Mouse (Mus musculus) right cerebral cortex, postnatal 10 days (tissue): Measurements from ENCODE around the gene Cox16.
A peak's percentile ranks its signal among the peaks of the same experiment; 100 is the strongest.

Experiments used
- DNase-seq, 2 experiments: peaks; one replicate each; pipeline ENCODE4 v3.0.0; 2021; ENCODE audit warnings: low spot score in 2 of 2

Gene Cox16

GRCm38 (mm10) chr12:81324991-81325390 lies 159.9 kb downstream of the Cox16 start:
- DNase-seq, result no peak

GRCm38 (mm10) chr12:81324116-81324515 lies 160.8 kb downstream of the Cox16 start:
- peak; percentile 28 to 57 for DNase-seq

GRCm38 (mm10) chr12:81321021-81321420 lies 163.9 kb downstream of the Cox16 start:
- DNase-seq, result peak; percentile 24 to 46

GRCm38 (mm10) chr12:81317811-81318210 lies 167.1 kb downstream of the Cox16 start:
- DNase-seq, result no peak

GRCm38 (mm10) chr12:81315953-81316352 lies 169.0 kb downstream of the Cox16 start:
- peak; percentile 25 to 46 for DNase-seq
